Mouse (Mus musculus) midbrain, postnatal 0 days (tissue): ENCODE results near the gene Hoxc8. TPM values are rescaled to one million over a fixed set of nuclear protein-coding genes. Genes with fewer than 3 reads are reported as not detected.

Experiments
- ATAC-seq: fragments of 200-750 bp; cut with Nextera tagmentation; 2 replicates; pipeline ENCODE4 v1.8.0; 2017; ENCODE audit warnings: moderate number of reproducible peaks, mild to moderate bottlenecking, moderate TSS enrichment, moderate library complexity; ENCODE audit not compliant: low FRiP score
- DNase-seq: peaks from one replicate; pipeline ENCODE4 v3.0.0-alpha.2; 2015; ENCODE audit warnings: low spot score
- H3K27ac ChIP-seq: fragments of 300-500 bp; sonication (generic); 2 replicates; pipeline ENCODE4 v1.5.1; 2014; ENCODE audit warnings: low read depth, mild to moderate bottlenecking, low read length, mixed read lengths
- H3K27me3 ChIP-seq: fragments of 300-500 bp; sonication (generic); 2 replicates; pipeline ENCODE4 v1.6.1; 2014; ENCODE audit warnings: low read length, control low read depth, mixed read lengths; ENCODE audit not compliant: insufficient read depth
- H3K36me3 ChIP-seq: fragments of 300-500 bp; sonication (generic); 2 replicates; pipeline ENCODE4 v1.6.1; 2014; ENCODE audit warnings: low read length, control low read depth, mixed read lengths; ENCODE audit not compliant: insufficient read depth
- H3K4me1 ChIP-seq: fragments of 300-500 bp; sonication (generic); 2 replicates; pipeline ENCODE4 v1.6.1; 2014; ENCODE audit warnings: mild to moderate bottlenecking, control low read depth, antibody characterized with exemption, low read length, mixed read lengths; ENCODE audit not compliant: insufficient read depth
- H3K4me2 ChIP-seq: fragments of 300-500 bp; sonication (generic); 2 replicates; pipeline ENCODE4 v1.6.1; 2014; ENCODE audit warnings: low read depth, mild to moderate bottlenecking, low read length, mixed read lengths; ENCODE audit not compliant: poor library complexity, severe bottlenecking
- H3K4me3 ChIP-seq: fragments of 300-500 bp; sonication (generic); 2 replicates; pipeline ENCODE4 v1.5.1; 2014; ENCODE audit warnings: low read depth, mild to moderate bottlenecking, low read length, moderate library complexity
- H3K9ac ChIP-seq: fragments of 300-500 bp; sonication (generic); replicated peaks from 2 replicates; pipeline ENCODE4 v1.6.1; 2014; ENCODE audit warnings: mild to moderate bottlenecking, low read length, moderate library complexity, mixed read lengths; ENCODE audit not compliant: poor library complexity, severe bottlenecking
- H3K9me3 ChIP-seq: fragments of 300-500 bp; sonication (generic); 2 replicates; pipeline ENCODE4 v1.6.1; 2016; ENCODE audit warnings: low read length, control low read depth
- CTCF ChIP-seq: IDR thresholded peaks from 2 replicates; pipeline ENCODE4 v1.5.1; 2016; ENCODE audit warnings: antibody characterized with exemption, mild to moderate bottlenecking
- WGBS: fragments of 180-500 bp; shearing (Covaris S2); extraction: QIAGEN DNeasy Blood & Tissue Kit; methylation state at CpG from one replicate; pipeline ENCODE4 v1.1.7; 2014; 5-methylcytosine and 5-hydroxymethylcytosine counted together
- polyA plus RNA-seq: library from polyadenylated mRNA; unstranded; fragments of >200 nt; fragmentation: Nextera tagmentation; extraction: Ambion mirVana; gene quantifications from 2 replicates; pipeline ENCODE4 v1.2.1, GENCODE M21; 2015
- total RNA-seq: library from RNA; depleted of rRNA; stranded (reverse); fragments of >200 nt; gene quantifications from 2 replicates; pipeline ENCODE4 v1.2.3, GENCODE M21; 2014

Hoxc8 gene
- total and polyA plus RNA-seq, 2 experiments from 2014 or later: not detected

- DNase-seq: no peak
- H3K9ac ChIP-seq: no peak overlapping the region
- H3K4me2 ChIP-seq: no peak overlapping the region
- ATAC-seq: no peak
- H3K27ac ChIP-seq: no peak overlapping the region
- no peak for TF ChIP-seq CTCF
- no peaks in the 10 kb centered on the region for H3K4me1 ChIP-seq
- H3K9me3 ChIP-seq: no peaks in the 10 kb centered on the region
- no peak overlapping the region for H3K4me3 ChIP-seq
- under 1% methylated on average over 39 of the region's 40 CpGs for WGBS
- peaks cover 93% of the 10 kb centered on the region for H3K27me3 ChIP-seq
- H3K36me3 ChIP-seq: no peaks in the 10 kb centered on the region
These were observed 34.4 kb upstream of the Hoxc8 start for GRCm38 (mm10) chr15:102955833-102956640.

- TF ChIP-seq CTCF: no peak
- no peak overlapping the region for H3K4me2 ChIP-seq
- WGBS: under 1% methylated on average over 12 of the region's 12 CpGs
- no peaks in the 10 kb centered on the region for H3K4me1 ChIP-seq
- no peaks in the 10 kb centered on the region for H3K9me3 ChIP-seq
- no peak overlapping the region for H3K4me3 ChIP-seq
- no peak for ATAC-seq
- no peaks in the 10 kb centered on the region for H3K36me3 ChIP-seq
- H3K27me3 ChIP-seq: peaks cover 92% of the 10 kb centered on the region
- DNase-seq: no peak
- H3K27ac ChIP-seq: no peak overlapping the region
- H3K9ac ChIP-seq: no peak overlapping the region
These were observed 33.5 kb upstream of the Hoxc8 start for GRCm38 (mm10) chr15:102956906-102957305.

- ATAC-seq: no peak
These were observed 30.7 kb upstream of the Hoxc8 start for GRCm38 (mm10) chr15:102959663-102960191.

GRCm38 (mm10) chr15:102961728-102962127 lies 28.7 kb upstream of the Hoxc8 start:
- Histone ChIP-seq H3K27ac (no peak overlapping the region), H3K9ac (no peak overlapping the region), H3K36me3 (no peaks in the 10 kb centered on the region), H3K4me3 (no peak overlapping the region), H3K27me3 (peaks cover 92% of the 10 kb centered on the region), H3K4me1 (no peaks in the 10 kb centered on the region), H3K9me3 (no peaks in the 10 kb centered on the region; the same call in 1 of the 2 replicates), H3K4me2 (no peak overlapping the region)
- WGBS: 4% methylated on average over 6 of the region's 6 CpGs
- no peak for TF ChIP-seq CTCF
- no peak for ATAC-seq
- no peak for DNase-seq

More at GRCm38 (mm10) chr15:102959663-102960191, 30.7 kb upstream of the Hoxc8 start:
- Histone ChIP-seq H3K27me3 (peaks cover 93% of the 10 kb centered on the region), H3K27ac (no peak overlapping the region), H3K4me1 (no peaks in the 10 kb centered on the region), H3K9me3 (no peaks in the 10 kb centered on the region), H3K4me3 (no peak overlapping the region), H3K9ac (no peak overlapping the region), H3K36me3 (no peaks in the 10 kb centered on the region), H3K4me2 (no peak overlapping the region)
- WGBS: under 1% methylated on average over 13 of the region's 13 CpGs
- no peak for TF ChIP-seq CTCF
- DNase-seq: no peak

GRCm38 (mm10) chr15:102962492-102962891 lies 27.9 kb upstream of the Hoxc8 start:
- H3K27ac ChIP-seq: no peak overlapping the region
- no peak overlapping the region for H3K9ac ChIP-seq
- no peak overlapping the region for H3K4me3 ChIP-seq
- DNase-seq (no peak), ATAC-seq (no peak)
- no peaks in the 10 kb centered on the region for H3K4me1 ChIP-seq
- WGBS: 2% methylated on average over 13 of the region's 13 CpGs
- no peaks in the 10 kb centered on the region for H3K36me3 ChIP-seq
- H3K4me2 ChIP-seq: no peak overlapping the region
- H3K9me3 ChIP-seq: no peaks in the 10 kb centered on the region; the same call in 1 of the 2 replicates
- no peak for TF ChIP-seq CTCF
- peaks cover 92% of the 10 kb centered on the region for H3K27me3 ChIP-seq

- no peaks in the 10 kb centered on the region; the same call in 1 of the 2 replicates for H3K9me3 ChIP-seq
- no peak overlapping the region for H3K4me3 ChIP-seq
- H3K27ac ChIP-seq: no peak overlapping the region
- peaks cover 91% of the 10 kb centered on the region for H3K27me3 ChIP-seq
- ATAC-seq (no peak), DNase-seq (no peak)
- TF ChIP-seq CTCF: no peak
- no peak overlapping the region for H3K4me2 ChIP-seq
- H3K9ac ChIP-seq: no peak overlapping the region
- no peaks in the 10 kb centered on the region for H3K36me3 ChIP-seq
- H3K4me1 ChIP-seq: no peaks in the 10 kb centered on the region
- 3% methylated on average over 8 of the region's 8 CpGs for WGBS
These were observed 27.1 kb upstream of the Hoxc8 start for GRCm38 (mm10) chr15:102963259-102963658.
